Mouse (Mus musculus) kidney, embryonic 16.5 days (tissue): ENCODE results near the gene Rab23. TPM values are rescaled to one million over a fixed set of nuclear protein-coding genes. Genes with fewer than 3 reads are reported as not detected.

ENCODE experiments used
- ATAC-seq: fragments of 200-750 bp; cut with Nextera tagmentation; 2 replicates; pipeline ENCODE4 v1.8.0; 2017; ENCODE audit warnings: moderate TSS enrichment; ENCODE audit not compliant: low FRiP score, low TSS enrichment
- H3K27ac ChIP-seq: fragments of 300-500 bp; sonication (generic); 2 replicates; pipeline ENCODE4 v1.5.1; 2014; ENCODE audit warnings: low read length
- H3K27me3 ChIP-seq: fragments of 300-500 bp; sonication (generic); 2 replicates; pipeline ENCODE4 v1.6.1; 2014; ENCODE audit warnings: low read length, control low read depth, mixed read lengths; ENCODE audit not compliant: insufficient read depth
- H3K36me3 ChIP-seq: fragments of 300-500 bp; sonication (generic); 2 replicates; pipeline ENCODE4 v1.6.1; 2014; ENCODE audit warnings: low read length, control low read depth, mixed read lengths; ENCODE audit not compliant: insufficient read depth
- H3K4me1 ChIP-seq: fragments of 300-500 bp; sonication (generic); 2 replicates; pipeline ENCODE4 v1.6.1; 2014; ENCODE audit warnings: low read length, control low read depth, mixed read lengths; ENCODE audit not compliant: insufficient read depth
- H3K4me2 ChIP-seq: fragments of 300-500 bp; sonication (generic); replicated peaks from 2 replicates; pipeline ENCODE4 v1.6.1; 2014; ENCODE audit warnings: low read depth, low read length
- H3K4me3 ChIP-seq: fragments of 300-500 bp; sonication (generic); 2 replicates; pipeline ENCODE4 v1.5.1; 2014; ENCODE audit warnings: mild to moderate bottlenecking, low read length
- H3K9ac ChIP-seq: fragments of 300-500 bp; sonication (generic); replicated peaks from 2 replicates; pipeline ENCODE4 v1.6.1; 2014; ENCODE audit warnings: low read length
- H3K9me3 ChIP-seq: fragments of 300-500 bp; sonication (generic); 2 replicates; pipeline ENCODE4 v1.6.1; 2016; ENCODE audit warnings: low read length, control low read depth
- WGBS: fragments of 180-500 bp; shearing (Covaris S2); extraction: QIAGEN DNeasy Blood & Tissue Kit; methylation state at CpG from one replicate; pipeline ENCODE4 v1.1.7; 2014; 5-methylcytosine and 5-hydroxymethylcytosine counted together
- polyA plus RNA-seq: library from polyadenylated mRNA; unstranded; fragments of >200 nt; fragmentation: Nextera tagmentation; extraction: Ambion mirVana; gene quantifications from 2 replicates; pipeline ENCODE4 v1.2.1, GENCODE M21; 2015

Rab23 gene
- polyA plus RNA-seq, 1 experiment from 2014 or later, result 26.8 TPM

DNA sequence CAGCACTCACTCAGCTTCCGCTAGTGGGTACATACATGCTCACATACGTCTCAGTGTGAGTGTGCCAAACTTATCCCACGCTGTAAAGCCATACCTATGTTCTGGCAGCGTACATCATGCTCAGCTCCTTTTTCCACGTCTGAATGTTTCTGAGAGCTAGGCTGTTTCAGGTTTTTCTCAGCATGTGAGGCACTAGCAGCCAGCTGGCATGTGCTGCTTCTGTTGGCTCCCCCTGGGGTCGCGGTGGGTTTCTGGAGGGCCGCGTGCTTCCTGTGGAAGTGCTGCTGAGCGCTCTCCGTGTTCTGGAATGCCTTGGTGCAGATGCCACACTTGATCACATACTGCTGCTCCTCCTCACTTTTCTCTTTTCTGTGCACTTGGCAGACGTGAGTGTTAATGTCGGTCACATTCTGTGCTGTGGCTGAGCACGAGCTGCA lies 56.5 kb downstream of the Rab23 start:
- H3K9ac ChIP-seq, result no peak overlapping the region
- WGBS, result 87% methylated on average over 14 of the region's 14 CpGs
- H3K4me3 ChIP-seq, result no peak overlapping the region
- H3K27ac ChIP-seq, result no peak overlapping the region
- H3K9me3 ChIP-seq, result no peaks in the 10 kb centered on the region
- H3K4me1 ChIP-seq, result no peaks in the 10 kb centered on the region
- no peak for ATAC-seq
- H3K36me3 ChIP-seq, result peaks cover 30% of the 10 kb centered on the region
- H3K27me3 ChIP-seq, result no peaks in the 10 kb centered on the region
- H3K4me2 ChIP-seq, result no peak overlapping the region

DNA sequence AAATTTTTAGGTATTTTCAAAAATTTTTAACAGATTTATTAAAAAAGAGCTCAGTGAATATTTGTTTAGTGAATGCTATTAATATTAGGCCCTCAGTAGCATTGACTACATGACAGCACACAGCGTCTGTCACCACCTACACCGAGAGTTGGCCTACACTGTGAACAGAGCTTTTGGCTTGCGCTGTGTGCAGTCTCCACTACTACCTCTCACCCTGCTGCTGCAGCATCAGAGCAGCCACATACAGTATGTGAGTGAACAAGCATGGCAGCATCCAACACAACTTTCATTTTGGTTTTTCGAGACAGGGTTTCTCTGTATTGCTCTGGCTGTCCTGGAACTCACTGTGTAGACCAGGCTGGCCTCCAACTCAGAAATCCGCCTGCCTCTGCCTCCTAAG lies 64.9 kb downstream of the Rab23 start:
- H3K36me3 ChIP-seq, result peaks cover 9% of the 10 kb centered on the region
- no peak overlapping the region for H3K4me3 ChIP-seq
- no peak overlapping the region for H3K9ac ChIP-seq
- H3K4me2 ChIP-seq, result no peak overlapping the region
- WGBS, result 97% methylated on average over 5 of the region's 5 CpGs
- no peak for ATAC-seq
- no peaks in the 10 kb centered on the region for H3K4me1 ChIP-seq
- no peaks in the 10 kb centered on the region for H3K27me3 ChIP-seq
- no peak overlapping the region for H3K27ac ChIP-seq
- no peaks in the 10 kb centered on the region for H3K9me3 ChIP-seq

DNA sequence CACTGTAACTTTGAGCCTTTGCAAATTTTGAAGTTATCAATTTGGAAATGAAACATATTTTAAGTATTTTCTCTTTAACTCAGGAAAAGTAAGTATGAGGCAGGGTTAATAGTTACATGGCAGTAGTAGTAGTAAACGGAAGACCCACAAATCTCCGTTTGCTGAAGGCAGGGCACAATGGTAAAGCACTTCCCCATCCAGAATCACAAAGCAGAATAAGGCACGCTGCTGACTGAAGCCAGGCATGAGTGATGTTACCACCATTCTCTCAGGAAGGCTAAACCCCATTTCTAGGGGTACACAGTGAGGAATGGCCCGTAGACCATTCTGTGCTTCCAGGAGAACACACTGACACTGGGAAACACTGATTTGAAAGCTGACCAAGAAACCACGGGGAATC lies 68.4 kb downstream of the Rab23 start:
- H3K36me3 ChIP-seq, result peaks cover 9% of the 10 kb centered on the region
- H3K4me1 ChIP-seq, result no peaks in the 10 kb centered on the region
- no peak overlapping the region for H3K9ac ChIP-seq
- H3K27ac ChIP-seq, result no peak overlapping the region
- no peak overlapping the region for H3K4me3 ChIP-seq
- no peaks in the 10 kb centered on the region for H3K9me3 ChIP-seq
- 86% methylated on average over 5 of the region's 5 CpGs for WGBS
- ATAC-seq, result no peak
- no peaks in the 10 kb centered on the region for H3K27me3 ChIP-seq
- no peak overlapping the region for H3K4me2 ChIP-seq

DNA sequence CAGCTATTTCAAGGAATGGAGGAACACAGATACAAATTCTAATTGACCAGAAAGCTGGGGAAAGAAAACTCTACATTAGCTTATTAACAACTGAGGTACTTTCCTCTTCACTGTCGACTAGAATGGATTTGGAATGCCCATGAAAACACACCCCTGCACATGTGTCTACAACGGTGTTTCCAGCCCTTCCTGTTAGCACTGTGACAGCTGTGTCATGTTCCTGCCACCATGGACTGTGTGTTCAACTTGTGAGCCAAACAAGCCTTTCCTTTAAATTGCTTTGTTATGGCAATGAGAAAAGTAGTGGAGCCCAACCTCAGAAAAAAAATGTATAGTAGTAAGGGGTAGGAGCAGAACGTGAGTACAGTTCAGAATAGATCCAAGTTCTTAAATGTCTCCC lies 68.8 kb downstream of the Rab23 start:
- Histone ChIP-seq H3K9ac (no peak overlapping the region), H3K4me3 (no peak overlapping the region), H3K36me3 (peaks cover 7% of the 10 kb centered on the region), H3K9me3 (no peaks in the 10 kb centered on the region), H3K4me1 (no peaks in the 10 kb centered on the region), H3K4me2 (no peak overlapping the region), H3K27ac (no peak overlapping the region), H3K27me3 (no peaks in the 10 kb centered on the region)
- ATAC-seq, result no peak
- WGBS, result 49% methylated on average over 3 of the region's 3 CpGs

Other genes with a start within 250 kb of the Rab23 start
- gene Prim2, start 50.1 kb upstream of the Rab23 start, polyA plus RNA-seq, result 35.8 and 36.3 TPM in 2 replicates
- 98.1 and 105 TPM in 2 replicates for gene Bag2, start 37.9 kb downstream of the Rab23 start, polyA plus RNA-seq
- gene Zfp451, start 94.7 kb downstream of the Rab23 start, polyA plus RNA-seq, result 26.4 and 28.3 TPM in 2 replicates
- gene Bend6, start 187.9 kb downstream of the Rab23 start, polyA plus RNA-seq, result 0.19 and 0.40 TPM in 2 replicates
- gene Dst, start 188.3 kb downstream of the Rab23 start, polyA plus RNA-seq, result 23.4 and 28.0 TPM in 2 replicates